Mouse (Mus musculus) heart, embryonic 12.5 days (tissue): ENCODE data around the gene Tcea2. TPM values are rescaled to one million over a fixed set of nuclear protein-coding genes. Genes with fewer than 3 reads are reported as not detected.
A peak's percentile ranks its signal among the peaks of the same experiment; 100 is the strongest.

Source experiments
- ATAC-seq: fragments of 200-750 bp; cut with Nextera tagmentation; 2 replicates; pipeline ENCODE4 v1.8.0; 2017; ENCODE audit warnings: moderate TSS enrichment, moderate library complexity; ENCODE audit not compliant: insufficient number of reproducible peaks, low FRiP score
- H3K27ac ChIP-seq: fragments of 300-500 bp; sonication (generic); 2 replicates; pipeline ENCODE4 v1.5.1; 2016; ENCODE audit warnings: mild to moderate bottlenecking, moderate library complexity; ENCODE audit not compliant: poor library complexity, severe bottlenecking
- H3K27me3 ChIP-seq: fragments of 300-500 bp; sonication (generic); replicated peaks from 2 replicates; pipeline ENCODE4 v1.6.1; 2016; ENCODE audit warnings: mild to moderate bottlenecking, moderate library complexity
- H3K36me3 ChIP-seq: fragments of 300-500 bp; sonication (generic); 2 replicates; pipeline ENCODE4 v1.6.1; 2016; ENCODE audit warnings: mild to moderate bottlenecking, moderate library complexity
- H3K4me1 ChIP-seq: fragments of 300-500 bp; sonication (generic); replicated peaks from 2 replicates; pipeline ENCODE4 v1.6.1; 2016; ENCODE audit warnings: mild to moderate bottlenecking
- H3K4me2 ChIP-seq: fragments of 300-500 bp; sonication (generic); 2 replicates; pipeline ENCODE4 v1.6.1; 2016; ENCODE audit warnings: mild to moderate bottlenecking, moderate library complexity
- H3K4me3 ChIP-seq: fragments of 300-500 bp; sonication (generic); 2 replicates; pipeline ENCODE4 v1.5.1; 2016; ENCODE audit warnings: mild to moderate bottlenecking
- H3K9ac ChIP-seq: fragments of 300-500 bp; sonication (generic); 2 replicates; pipeline ENCODE4 v1.6.1; 2016; ENCODE audit warnings: mild to moderate bottlenecking, moderate library complexity
- H3K9me3 ChIP-seq: fragments of 300-500 bp; sonication (generic); replicated peaks from 2 replicates; pipeline ENCODE4 v1.6.1; 2016; ENCODE audit warnings: mild to moderate bottlenecking, moderate library complexity
- WGBS: fragments of 180-500 bp; shearing (Covaris S2); methylation state at CpG from one replicate; pipeline ENCODE4 v1.1.7; 2016; 5-methylcytosine and 5-hydroxymethylcytosine counted together
- polyA plus RNA-seq: library from polyadenylated mRNA; unstranded; fragments of >200 nt; fragmentation: Nextera tagmentation; extraction: Ambion mirVana; gene quantifications from 2 replicates; pipeline ENCODE4 v1.2.1, GENCODE M21; 2016

Gene Tcea2
- polyA plus RNA-seq, 1 experiment from 2014 or later = 15.4 TPM

DNA sequence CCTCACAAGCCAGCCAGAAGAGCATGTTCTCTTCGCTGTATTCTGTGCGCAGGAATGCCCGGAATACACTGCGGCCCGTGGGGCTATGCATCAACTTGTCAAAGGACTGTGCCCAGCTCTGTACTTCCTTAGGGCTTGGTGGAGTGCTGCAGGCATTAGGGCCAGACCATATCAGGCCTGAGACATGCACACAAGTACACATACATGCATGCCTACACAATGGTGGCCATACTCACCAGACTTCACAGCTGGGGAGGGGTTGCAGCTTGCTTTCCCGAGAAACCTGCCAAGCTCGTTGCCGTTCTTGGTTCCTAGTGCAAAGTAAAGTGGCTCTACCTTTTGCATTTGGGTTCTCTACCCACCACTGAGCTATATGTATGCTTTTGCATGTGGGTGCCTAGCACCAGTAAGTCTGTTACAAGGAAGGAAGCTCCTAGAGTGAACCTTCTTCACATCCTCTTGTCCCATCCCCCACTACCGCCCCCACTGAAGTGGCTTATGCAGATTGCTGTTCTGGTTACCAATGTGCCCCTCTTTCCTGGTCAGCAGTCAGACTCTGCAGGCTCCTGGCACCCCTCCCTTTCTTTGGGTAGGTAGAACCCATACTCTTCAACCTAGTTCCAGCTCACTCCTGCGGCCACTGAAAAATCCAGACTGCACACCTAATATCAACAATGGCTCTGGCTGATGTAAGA is 9.5 kb downstream of the Tcea2 start:
- 85% methylated on average over 10 of the region's 10 CpGs for WGBS
- ATAC-seq = no peak
- no peak overlapping the region for H3K4me2 ChIP-seq
- no peak overlapping the region for H3K9ac ChIP-seq
- H3K27me3 ChIP-seq = no peaks in the 10 kb centered on the region
- H3K9me3 ChIP-seq = no peaks in the 10 kb centered on the region
- H3K27ac ChIP-seq = no peak overlapping the region
- H3K4me1 ChIP-seq = peaks cover 33% of the 10 kb centered on the region
- no peak overlapping the region for H3K4me3 ChIP-seq
- H3K36me3 ChIP-seq = peaks cover 33% of the 10 kb centered on the region

GRCm38 (mm10) chr2:181691083-181691482 is 11.0 kb downstream of the Tcea2 start:
- Histone ChIP-seq H3K36me3 (peaks cover 30% of the 10 kb centered on the region), H3K4me2 (no peak overlapping the region), H3K9me3 (no peaks in the 10 kb centered on the region), H3K4me1 (peaks cover 33% of the 10 kb centered on the region), H3K9ac (no peak overlapping the region), H3K27ac (no peak overlapping the region), H3K27me3 (peaks cover 4% of the 10 kb centered on the region; the same call in 1 of the 2 replicates), H3K4me3 (no peak overlapping the region)
- ATAC-seq = no peak
- 86% methylated on average over 6 of the region's 6 CpGs for WGBS

DNA sequence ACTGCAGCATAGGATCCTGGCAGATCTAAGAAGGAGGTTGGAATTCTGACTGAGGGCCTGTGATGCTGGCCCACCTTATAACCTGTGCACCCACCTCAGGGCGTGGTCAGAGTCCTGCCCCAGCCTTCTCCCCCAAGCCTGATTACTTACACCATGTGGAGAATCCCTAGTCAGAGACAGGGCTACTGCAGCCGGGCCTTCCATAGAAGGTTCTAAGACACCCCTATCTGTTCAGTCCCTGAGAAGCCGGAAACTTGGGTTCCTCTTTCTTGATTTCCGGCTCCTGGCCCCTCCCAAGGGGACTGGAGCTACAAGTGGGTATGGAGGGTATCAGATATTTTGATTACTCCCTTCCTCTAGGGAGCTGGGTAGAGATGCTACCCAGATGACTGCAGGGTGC is 11.5 kb downstream of the Tcea2 start:
- ATAC-seq = no peak
- Histone ChIP-seq H3K27me3 (peaks cover 9% of the 10 kb centered on the region; the same call in 1 of the 2 replicates), H3K4me2 (no peak overlapping the region), H3K36me3 (peaks cover 29% of the 10 kb centered on the region), H3K9me3 (no peaks in the 10 kb centered on the region), H3K4me3 (no peak overlapping the region), H3K9ac (no peak overlapping the region), H3K27ac (no peak overlapping the region), H3K4me1 (peaks cover 33% of the 10 kb centered on the region)
- WGBS = 75% methylated on average over 4 of the region's 4 CpGs

- Histone ChIP-seq H3K27ac (no peak overlapping the region), H3K36me3 (peaks cover 23% of the 10 kb centered on the region), H3K27me3 (peaks cover 16% of the 10 kb centered on the region), H3K9me3 (no peaks in the 10 kb centered on the region), H3K9ac (no peak overlapping the region), H3K4me2 (peak overlapping the region; percentile 88), H3K4me1 (peaks cover 33% of the 10 kb centered on the region), H3K4me3 (peak overlapping the region; percentile 64)
- ATAC-seq = no peak
- 87% methylated on average over 3 of the region's 3 CpGs for WGBS
Measured at GRCm38 (mm10) chr2:181692304-181692703, 12.2 kb downstream of the Tcea2 start.

- H3K4me2 ChIP-seq = peak within 1 kb of the TSS; percentile 88
- peak; percentile 82 for ATAC-seq
- peak within 1 kb of the TSS; percentile 81 for H3K9ac ChIP-seq
- peaks cover 33% of the 10 kb centered on the region for H3K4me1 ChIP-seq
- H3K36me3 ChIP-seq = peaks cover 14% of the 10 kb centered on the region
- H3K4me3 ChIP-seq = peak within 1 kb of the TSS; percentile 64
- WGBS = under 1% methylated on average over 73 of the region's 75 CpGs
- H3K27me3 ChIP-seq = peaks cover 21% of the 10 kb centered on the region
- H3K9me3 ChIP-seq = no peaks in the 10 kb centered on the region
- 0 out of 2 replicates have a peak within 1 kb of the TSS, but pooled peaks have one; percentile 1 for H3K27ac ChIP-seq
Measured at GRCm38 (mm10) chr2:181693339-181694280, 13.5 kb downstream of the Tcea2 start, which contains the start of gene Rgs19. Rgs19 (minus strand) TSS chr2:181693977.

- H3K36me3 ChIP-seq = peaks cover 4% of the 10 kb centered on the region; the same call in 1 of the 2 replicates
- 79% methylated on average over 3 of the region's 3 CpGs for WGBS
- no peak overlapping the region; the same call in 1 of the 2 replicates for H3K4me3 ChIP-seq
- H3K9me3 ChIP-seq = no peaks in the 10 kb centered on the region
- peak overlapping the region; percentile 81; the same call in 1 of the 2 replicates for H3K9ac ChIP-seq
- H3K27ac ChIP-seq = no peak overlapping the region
- H3K27me3 ChIP-seq = peaks cover 21% of the 10 kb centered on the region
- H3K4me2 ChIP-seq = peak overlapping the region; percentile 88
- no peak for ATAC-seq
- H3K4me1 ChIP-seq = peaks cover 32% of the 10 kb centered on the region
Measured at GRCm38 (mm10) chr2:181694581-181694980, 14.5 kb downstream of the Tcea2 start.

DNA sequence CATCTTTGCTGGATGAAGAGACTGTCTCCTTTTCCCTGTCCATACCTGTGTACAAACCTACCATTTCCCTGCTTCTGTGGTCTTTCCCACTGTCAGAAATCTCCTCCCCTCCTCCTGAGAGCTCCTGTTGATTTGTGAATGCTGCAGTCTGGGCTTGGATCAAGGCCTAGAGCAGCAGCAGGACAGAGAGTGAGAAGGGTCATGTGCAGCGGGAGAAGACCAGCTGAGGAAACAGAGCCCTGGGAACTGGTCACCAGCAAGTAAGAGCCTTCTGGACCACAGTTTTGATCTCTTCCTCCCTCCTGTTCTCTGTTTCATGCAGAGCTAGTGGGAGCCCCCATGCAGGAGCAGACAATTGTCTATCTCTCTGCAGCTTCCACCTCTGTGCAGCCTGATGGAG is 15.7 kb downstream of the Tcea2 start:
- ATAC-seq = no peak
- H3K4me2 ChIP-seq = no peak overlapping the region
- H3K4me1 ChIP-seq = peaks cover 21% of the 10 kb centered on the region
- H3K27ac ChIP-seq = no peak overlapping the region
- no peak overlapping the region for H3K9ac ChIP-seq
- 71% methylated on average over 1 of the region's 1 CpGs for WGBS
- no peak overlapping the region for H3K4me3 ChIP-seq
- H3K9me3 ChIP-seq = no peaks in the 10 kb centered on the region
- H3K27me3 ChIP-seq = peaks cover 21% of the 10 kb centered on the region
- H3K36me3 ChIP-seq = 0 out of 2 replicates have a peak, but pooled peaks cover 3% of the 10 kb centered on the region

DNA sequence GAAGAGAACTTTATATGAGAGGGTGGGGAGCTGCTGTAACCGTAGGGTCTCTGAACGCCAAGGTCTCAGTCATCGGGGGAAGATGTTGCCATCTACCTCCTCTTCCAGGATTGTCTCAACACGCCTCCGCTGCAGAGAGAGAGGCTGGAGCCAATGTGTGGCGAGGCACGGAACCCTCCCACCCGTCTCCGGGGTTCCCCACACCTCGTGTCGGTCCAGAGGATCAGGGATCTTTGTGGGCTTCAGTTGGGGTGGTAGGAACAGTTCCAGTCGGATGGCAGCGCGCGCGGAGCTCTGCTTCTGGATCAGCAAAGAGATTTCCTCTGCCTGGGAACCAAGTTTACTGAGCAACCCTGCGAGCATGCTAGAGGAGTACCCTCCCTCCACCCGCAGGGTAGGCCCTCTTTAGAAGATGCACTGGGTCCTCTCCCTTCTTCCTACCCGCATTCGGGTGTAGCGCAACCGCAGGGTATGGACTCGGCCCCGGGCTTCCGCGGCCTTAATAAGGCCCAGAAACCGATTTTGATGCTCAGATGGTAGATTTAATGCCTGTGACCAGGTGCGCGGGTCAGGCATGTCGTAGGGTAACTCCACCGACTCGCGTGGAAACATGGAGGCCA is 16.8 kb downstream of the Tcea2 start:
- peaks cover 21% of the 10 kb centered on the region for H3K27me3 ChIP-seq
- ATAC-seq = no peak
- no peak overlapping the region for H3K4me3 ChIP-seq
- H3K27ac ChIP-seq = no peak overlapping the region
- peaks cover 12% of the 10 kb centered on the region for H3K4me1 ChIP-seq
- 60% methylated on average over 33 of the region's 33 CpGs for WGBS
- no peaks in the 10 kb centered on the region for H3K9me3 ChIP-seq
- no peak overlapping the region for H3K9ac ChIP-seq
- no peak overlapping the region for H3K4me2 ChIP-seq
- no peaks in the 10 kb centered on the region for H3K36me3 ChIP-seq

- 46% methylated on average over 5 of the region's 5 CpGs for WGBS
Measured at GRCm38 (mm10) chr2:181698241-181698640, 18.1 kb downstream of the Tcea2 start, which contains the start of gene Lkaaear1. Lkaaear1 (minus strand) TSS chr2:181698442.

DNA sequence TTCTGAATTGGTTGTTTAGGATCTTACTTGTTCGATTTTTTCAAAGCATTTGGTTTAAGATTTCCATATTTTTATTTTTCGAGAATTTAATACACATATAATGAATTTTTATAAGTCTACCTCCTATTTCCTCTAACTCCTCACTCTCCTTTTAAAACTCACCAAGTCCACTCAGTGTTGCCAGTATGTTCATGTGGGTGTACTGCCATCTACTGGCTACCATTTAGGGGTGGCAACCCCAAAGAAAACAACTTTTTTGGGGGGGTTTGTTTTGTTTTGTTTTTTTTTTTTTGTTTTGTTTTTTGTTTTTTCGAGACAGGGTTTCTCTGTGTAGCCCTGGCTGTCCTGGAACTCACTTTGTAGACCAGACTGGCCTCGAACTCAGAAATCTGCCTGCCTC is 26.6 kb downstream of the Tcea2 start:
- WGBS = 39% methylated on average over 4 of the region's 4 CpGs
- no peaks in the 10 kb centered on the region for H3K27me3 ChIP-seq
- no peaks in the 10 kb centered on the region for H3K36me3 ChIP-seq
- H3K4me2 ChIP-seq = no peak overlapping the region
- no peak overlapping the region for H3K4me3 ChIP-seq
- no peak overlapping the region for H3K27ac ChIP-seq
- H3K9me3 ChIP-seq = no peaks in the 10 kb centered on the region
- no peak overlapping the region for H3K9ac ChIP-seq
- no peaks in the 10 kb centered on the region for H3K4me1 ChIP-seq
- ATAC-seq = no peak

More at GRCm38 (mm10) chr2:181698241-181698640, 18.1 kb downstream of the Tcea2 start, which contains the start of gene Lkaaear1:
- Histone ChIP-seq H3K27me3 (peaks cover 21% of the 10 kb centered on the region), H3K27ac (no peak within 1 kb of the TSS), H3K36me3 (no peaks in the 10 kb centered on the region), H3K9me3 (no peaks in the 10 kb centered on the region), H3K4me1 (peaks cover 5% of the 10 kb centered on the region), H3K4me2 (no peak within 1 kb of the TSS), H3K9ac (no peak within 1 kb of the TSS), H3K4me3 (no peak within 1 kb of the TSS)
- no peak for ATAC-seq
